ENCODE assay signal across 17 mouse cellular contexts in genomic region chr9:22169327-22169726, GRCm38 (mm10). TPM values are rescaled to one million over a fixed set of nuclear protein-coding genes. Genes with fewer than 3 reads are reported as not detected.
"Had no signal": no experiment of that assay in that cellular context is flagged by ENCODE, and none has a peak within 500 bp of the region (broad histone marks: within the 10 kb centered on the region; RNA-seq: fewer than 3 reads in every experiment).

No protein-coding gene starts in this region.

- H3K9me3 ChIP-seq: midbrain, embryonic 15.5 days; stomach, embryonic 15.5 days had no signal

- DNase-seq: liver, postnatal 0 days; lung, embryonic 14.5 days; lung, postnatal 14 days; lung, postnatal 36 days; right cerebral cortex, postnatal 14 days; thymus, adult 2 months; thymus, postnatal 25 days; thymus, postnatal 4 days had no signal

- ATAC-seq: liver, postnatal 0 days; midbrain, embryonic 13.5 days; midbrain, embryonic 15.5 days had no signal

- H3K9ac ChIP-seq: liver, postnatal 0 days; lung, embryonic 14.5 days; midbrain, embryonic 13.5 days; midbrain, embryonic 15.5 days; neural tube, embryonic 12.5 days; stomach, embryonic 15.5 days had no signal

- H3K36me3 ChIP-seq: midbrain, embryonic 13.5 days; midbrain, embryonic 15.5 days; neural tube, embryonic 12.5 days; stomach, embryonic 15.5 days had no signal

- H3K27ac ChIP-seq: macrophage; midbrain, embryonic 13.5 days; midbrain, embryonic 15.5 days; neural tube, embryonic 12.5 days; stomach, embryonic 15.5 days; stomach, postnatal 0 days had no signal

- H3K4me3 ChIP-seq: megakaryocyte, embryonic 14.5 days; midbrain, embryonic 13.5 days; midbrain, embryonic 15.5 days; neural tube, embryonic 12.5 days; stomach, embryonic 15.5 days had no signal

- H3K4me2 ChIP-seq: lung, embryonic 14.5 days; midbrain, embryonic 11.5 days; midbrain, embryonic 13.5 days; midbrain, embryonic 15.5 days; neural tube, embryonic 12.5 days; stomach, embryonic 15.5 days had no signal

- H3K4me1 ChIP-seq: megakaryocyte, embryonic 14.5 days; midbrain, embryonic 15.5 days; neural tube, embryonic 12.5 days had no signal

- H3K27me3 ChIP-seq: megakaryocyte, embryonic 14.5 days; midbrain, embryonic 13.5 days; midbrain, embryonic 15.5 days; neural tube, embryonic 12.5 days; stomach, embryonic 15.5 days had no signal

RNA-seq across cellular contexts. Expression of gene Zfp872, which starts 18.6 kb away (rescaled TPM):
- polyA plus RNA-seq: macrophage; spleen, adult 2 months had no signal
